Mouse (Mus musculus) testis, adult 2 months (tissue): ENCODE results near the gene Slc8a1. TPM values are rescaled to one million over a fixed set of nuclear protein-coding genes. Genes with fewer than 3 reads are reported as not detected.

Source experiments
- H3K27ac ChIP-seq: fragments of 200-500 bp; 2 replicates; pipeline ENCODE4 v1.5.1; 2012; ENCODE audit warnings: low read depth, low read length; ENCODE audit not compliant: control insufficient read depth, insufficient read depth
- H3K27me3 ChIP-seq: fragments of 200-500 bp; 2 replicates; pipeline ENCODE4 v1.6.1; 2012; ENCODE audit warnings: mild to moderate bottlenecking, low read length, moderate library complexity; ENCODE audit not compliant: control insufficient read depth, insufficient read depth
- H3K36me3 ChIP-seq: fragments of 200-500 bp; 2 replicates; pipeline ENCODE4 v1.6.1; 2012; ENCODE audit warnings: mild to moderate bottlenecking, low read length; ENCODE audit not compliant: control insufficient read depth, insufficient read depth
- H3K4me1 ChIP-seq: fragments of 200-500 bp; 2 replicates; pipeline ENCODE4 v1.6.1; 2012; ENCODE audit warnings: low read length; ENCODE audit not compliant: control insufficient read depth, insufficient read depth
- H3K4me3 ChIP-seq: fragments of 200-500 bp; 2 replicates; pipeline ENCODE4 v1.5.1; 2012; ENCODE audit warnings: low read depth, mild to moderate bottlenecking, low read length, moderate library complexity, mixed read lengths; ENCODE audit not compliant: control insufficient read depth
- CTCF ChIP-seq: fragments of 200-500 bp; IDR thresholded peaks from 2 replicates; pipeline ENCODE4 v1.5.1; 2012; ENCODE audit warnings: low read depth, mild to moderate bottlenecking, inconsistent platforms, low read length, moderate library complexity; ENCODE audit not compliant: control insufficient read depth, insufficient read depth, insufficient replicate concordance
- POLR2A ChIP-seq: fragments of 200-500 bp; IDR thresholded peaks from 2 replicates; pipeline ENCODE4 v1.6.1; 2012; ENCODE audit warnings: low read depth, mild to moderate bottlenecking, inconsistent platforms, low read length, moderate library complexity; ENCODE audit not compliant: control insufficient read depth
- polyA plus RNA-seq: library from polyadenylated mRNA; depleted of rRNA; stranded (reverse); fragments of >200 nt; gene quantifications from 2 replicates; pipeline ENCODE4 v1.2.3, GENCODE M21; 2012

Gene Slc8a1
- polyA plus RNA-seq, 1 experiment = 0.72 TPM

- no peaks in the 10 kb centered on the region for H3K27me3 ChIP-seq
- TF ChIP-seq CTCF (no peak), POLR2A (no peak)
- H3K36me3 ChIP-seq = no peaks in the 10 kb centered on the region
- H3K4me1 ChIP-seq = no peaks in the 10 kb centered on the region
- H3K4me3 ChIP-seq = no peak overlapping the region
- H3K27ac ChIP-seq = no peak overlapping the region
Measured at GRCm38 (mm10) chr17:81369036-81369435, 369.1 kb downstream of the Slc8a1 start.

GRCm38 (mm10) chr17:81368503-81368902 lies 369.7 kb downstream of the Slc8a1 start:
- H3K4me3 ChIP-seq = no peak overlapping the region
- H3K4me1 ChIP-seq = no peaks in the 10 kb centered on the region
- H3K36me3 ChIP-seq = no peaks in the 10 kb centered on the region
- TF ChIP-seq CTCF = no peak
- TF ChIP-seq POLR2A = no peak
- H3K27ac ChIP-seq = no peak overlapping the region
- H3K27me3 ChIP-seq = no peaks in the 10 kb centered on the region

GRCm38 (mm10) chr17:81363368-81363767 lies 374.8 kb downstream of the Slc8a1 start:
- TF ChIP-seq CTCF (no peak), POLR2A (no peak)
- Histone ChIP-seq H3K4me1 (no peaks in the 10 kb centered on the region), H3K27me3 (no peaks in the 10 kb centered on the region), H3K4me3 (no peak overlapping the region), H3K36me3 (no peaks in the 10 kb centered on the region), H3K27ac (no peak overlapping the region)

- H3K27me3 ChIP-seq = no peaks in the 10 kb centered on the region
- H3K4me3 ChIP-seq = no peak overlapping the region
- no peaks in the 10 kb centered on the region for H3K4me1 ChIP-seq
- H3K27ac ChIP-seq = no peak overlapping the region
- TF ChIP-seq CTCF (no peak), POLR2A (no peak)
- no peaks in the 10 kb centered on the region for H3K36me3 ChIP-seq
Measured at GRCm38 (mm10) chr17:81360571-81360970, 377.6 kb downstream of the Slc8a1 start.

- TF ChIP-seq POLR2A = no peak
- no peak for TF ChIP-seq CTCF
- Histone ChIP-seq H3K36me3 (no peaks in the 10 kb centered on the region), H3K4me3 (no peak overlapping the region), H3K4me1 (no peaks in the 10 kb centered on the region), H3K27ac (no peak overlapping the region), H3K27me3 (no peaks in the 10 kb centered on the region)
Measured at GRCm38 (mm10) chr17:81360032-81360431, 378.1 kb downstream of the Slc8a1 start.

- TF ChIP-seq CTCF (no peak), POLR2A (no peak)
- Histone ChIP-seq H3K36me3 (no peaks in the 10 kb centered on the region), H3K27ac (no peak overlapping the region), H3K4me3 (no peak overlapping the region), H3K4me1 (no peaks in the 10 kb centered on the region), H3K27me3 (no peaks in the 10 kb centered on the region)
Measured at GRCm38 (mm10) chr17:81336024-81336754, 402.0 kb downstream of the Slc8a1 start.

GRCm38 (mm10) chr17:81335526-81335925 lies 402.7 kb downstream of the Slc8a1 start:
- TF ChIP-seq POLR2A = no peak
- no peak for TF ChIP-seq CTCF
- Histone ChIP-seq H3K4me1 (no peaks in the 10 kb centered on the region), H3K27ac (no peak overlapping the region)

More at GRCm38 (mm10) chr17:81335526-81335925, 402.7 kb downstream of the Slc8a1 start:
- Histone ChIP-seq H3K4me3 (no peak overlapping the region), H3K36me3 (no peaks in the 10 kb centered on the region), H3K27me3 (no peaks in the 10 kb centered on the region)
